Mouse (Mus musculus): ENCODE results near the gene Iars2. TPM values are rescaled to one million over a fixed set of nuclear protein-coding genes. Genes with fewer than 3 reads are reported as not detected.

Iars2 gene
- total and polyA plus RNA-seq, 3 experiments = 37.2 to 47.2 (median 41.9) TPM

GRCm38 (mm10) chr1:185307645-185308044 lies 21.6 kb downstream of the Iars2 start:
- no peaks in the 10 kb centered on the region for H3K27me3 ChIP-seq (replicated peaks)
- peaks cover 6% of the 10 kb centered on the region for H3K9me3 ChIP-seq (replicated peaks; ENCODE audit: low read length)
- peaks cover 25 to 55% of the 10 kb centered on the region in 2 experiments for H3K36me3 ChIP-seq (replicated peaks in 1 of 2; ENCODE audit: control insufficient read depth in 1 of 2, insufficient read depth in 1 of 2, low read length in 1 of 2)
- TF ChIP-seq USF2 (conservative IDR thresholded peaks at IDR 0.05; ENCODE audit: low read depth, low read length) (no peak), CHD2 (IDR thresholded peaks at IDR 0.05; ENCODE audit: low read length) (no peak), POLR2AphosphoS2 (IDR thresholded peaks at IDR 0.05; ENCODE audit: low read depth, low read length) (no peak), NELFE (IDR thresholded peaks at IDR 0.05; ENCODE audit: low read depth, low read length) (no peak), ZKSCAN1 (IDR thresholded peaks at IDR 0.05; ENCODE audit: borderline replicate concordance, low read depth, low read length) (no peak), GABPA (IDR thresholded peaks at IDR 0.05; ENCODE audit: insufficient replicate concordance, low read depth, low read length) (no peak), IRF4 (IDR thresholded peaks at IDR 0.05; ENCODE audit: low read depth, low read length) (no peak), TBP (conservative IDR thresholded peaks at IDR 0.05; ENCODE audit: low read depth, low read length) (no peak), MXI1 (IDR thresholded peaks at IDR 0.05; ENCODE audit: low read depth, low read length) (no peak), E2F4 (IDR thresholded peaks at IDR 0.05; ENCODE audit: insufficient replicate concordance, low read depth, low read length) (no peak), ZMIZ1 (IDR thresholded peaks at IDR 0.05; ENCODE audit: low read depth, low read length) (no peak), ZNF384 (IDR thresholded peaks at IDR 0.05; ENCODE audit: low read depth, low read length) (no peak), USF1 (IDR thresholded peaks at IDR 0.05; ENCODE audit: low read depth, low read length) (no peak), RAD21 (IDR thresholded peaks at IDR 0.05; ENCODE audit: low read depth, low read length) (no peak)
- dilution Hi-C loops (cut with MboI; ENCODE audit: extremely low pct_ligation_motif_present, extremely low pct_unique_long_range_greater_than_20kb, low sequenced_read_pairs) (no loop called here), in situ Hi-C loops (cut with MboI; ENCODE audit: low pct_ligation_motif_present, low pct_unique_long_range_greater_than_20kb, low sequenced_read_pairs) (no loop called here)
- H3K4me2 ChIP-seq (ENCODE audit: insufficient read depth, low read depth, poor library complexity, severe bottlenecking) = no peak overlapping the region
- no peak overlapping the region for H3K27ac ChIP-seq (ENCODE audit: insufficient read depth, low read depth)
- DNase-seq (ENCODE audit: extremely low read depth) = no peak
- peaks cover 0 to 4% of the 10 kb centered on the region in 2 experiments; a peak in 1 of 4 replicates for H3K4me1 ChIP-seq (ENCODE audit: control insufficient read depth in 1 of 2, insufficient read depth in 2 of 2)
- no peak overlapping the region for H3K9ac ChIP-seq (ENCODE audit: insufficient read depth, low read depth)
- H3K79me2 ChIP-seq (replicated peaks; ENCODE audit: control insufficient read depth, extremely low read depth, insufficient read depth, poor library complexity, severe bottlenecking) = no peaks in the 10 kb centered on the region
- no peak overlapping the region for H3K4me3 ChIP-seq (replicated peaks in 1 of 3; ENCODE audit: low read depth in 2 of 3, low read length in 2 of 3, poor library complexity in 1 of 3)

DNA sequence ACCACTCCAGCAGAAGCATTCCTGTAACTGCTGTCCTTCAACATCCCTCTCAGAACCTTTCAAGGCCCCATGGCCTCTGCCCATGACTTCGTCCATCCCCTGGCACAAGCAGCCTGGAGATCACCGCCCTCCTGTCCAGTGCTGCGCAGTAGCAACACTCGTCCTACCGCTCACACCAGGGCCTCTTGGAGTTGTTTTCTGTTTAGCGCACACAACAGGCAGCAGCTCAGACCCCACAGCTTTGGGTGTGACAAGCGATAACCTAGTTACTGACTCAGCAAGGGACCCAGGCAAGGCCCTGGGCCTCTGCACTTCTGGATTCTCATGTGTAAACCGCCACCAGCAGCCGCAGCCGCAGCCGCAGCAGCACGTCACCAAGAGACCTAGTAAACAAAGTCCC lies 22.4 kb downstream of the Iars2 start:
- TF ChIP-seq MEF2A (IDR thresholded peaks at IDR 0.05; ENCODE audit: borderline replicate concordance, low read depth, low read length) = no peak
- no peak for TF ChIP-seq TBP (conservative IDR thresholded peaks at IDR 0.05; ENCODE audit: low read depth, low read length)
- no peak for TF ChIP-seq JUND (conservative IDR thresholded peaks at IDR 0.05; ENCODE audit: low read depth, low read length)
- no peak for TF ChIP-seq USF1 (IDR thresholded peaks at IDR 0.05; ENCODE audit: low read depth, low read length)
- no peak for TF ChIP-seq UBTF (IDR thresholded peaks at IDR 0.05; ENCODE audit: low read depth, low read length)
- no peak for TF ChIP-seq MYC (IDR thresholded peaks at IDR 0.05; ENCODE audit: low read depth, low read length)
- TF ChIP-seq ELF1 (IDR thresholded peaks at IDR 0.05; ENCODE audit: low read depth, low read length) = no peak
- TF ChIP-seq MAZ (IDR thresholded peaks at IDR 0.05; ENCODE audit: low read depth, low read length) = no peak
- no peak for TF ChIP-seq ETS1 (conservative IDR thresholded peaks at IDR 0.05; ENCODE audit: low read depth, low read length)
- TF ChIP-seq POLR2AphosphoS2 (IDR thresholded peaks at IDR 0.05; ENCODE audit: low read depth, low read length) = no peak
- TF ChIP-seq MAX (IDR thresholded peaks at IDR 0.05; ENCODE audit: low read length) = no peak
- TF ChIP-seq MAFK (IDR thresholded peaks at IDR 0.05; ENCODE audit: insufficient replicate concordance, low read length) = no peak
- no peak for TF ChIP-seq RAD21 (IDR thresholded peaks at IDR 0.05; ENCODE audit: low read depth, low read length)
- no peak for TF ChIP-seq GABPA (IDR thresholded peaks at IDR 0.05; ENCODE audit: insufficient replicate concordance, low read depth, low read length)
- no peak for TF ChIP-seq USF2 (conservative IDR thresholded peaks at IDR 0.05; ENCODE audit: low read depth, low read length)
- TF ChIP-seq EP300 (IDR thresholded peaks at IDR 0.05; ENCODE audit: low read length) = no peak
- TF ChIP-seq ZC3H11A (IDR thresholded peaks at IDR 0.05; ENCODE audit: low read depth, low read length) = no peak
- no peak for TF ChIP-seq CTCF (conservative IDR thresholded peaks at IDR 0.05 in 1 of 2, IDR thresholded peaks at IDR 0.05 in 1 of 2; ENCODE audit: low read depth in 2 of 2, low read length in 2 of 2)
- TF ChIP-seq E2F4 (IDR thresholded peaks at IDR 0.05; ENCODE audit: insufficient replicate concordance, low read depth, low read length) = no peak
- Histone ChIP-seq H3K9me3 (replicated peaks; ENCODE audit: low read length) (peaks cover 6% of the 10 kb centered on the region), H3K27me3 (replicated peaks) (no peaks in the 10 kb centered on the region), H3K4me1 (ENCODE audit: control insufficient read depth in 1 of 2, insufficient read depth in 2 of 2) (peaks cover 0 to 4% of the 10 kb centered on the region in 2 experiments; a peak in 1 of 4 replicates), H3K79me2 (replicated peaks; ENCODE audit: control insufficient read depth, extremely low read depth, insufficient read depth, poor library complexity, severe bottlenecking) (no peaks in the 10 kb centered on the region), H3K9ac (ENCODE audit: insufficient read depth, low read depth) (no peak overlapping the region), H3K4me2 (ENCODE audit: insufficient read depth, low read depth, poor library complexity, severe bottlenecking) (no peak overlapping the region), H3K27ac (ENCODE audit: insufficient read depth, low read depth) (no peak overlapping the region), H3K36me3 (replicated peaks in 1 of 2; ENCODE audit: control insufficient read depth in 1 of 2, insufficient read depth in 1 of 2, low read length in 1 of 2) (peaks cover 24 to 56% of the 10 kb centered on the region in 2 experiments), H3K4me3 (replicated peaks in 1 of 3; ENCODE audit: low read depth in 2 of 3, low read length in 2 of 3, poor library complexity in 1 of 3) (no peak overlapping the region)
- dilution Hi-C loops (cut with MboI; ENCODE audit: extremely low pct_ligation_motif_present, extremely low pct_unique_long_range_greater_than_20kb, low sequenced_read_pairs) = no loop called here
- DNase-seq (ENCODE audit: extremely low read depth) = no peak
- in situ Hi-C loops (cut with MboI; ENCODE audit: low pct_ligation_motif_present, low pct_unique_long_range_greater_than_20kb, low sequenced_read_pairs) = no loop called here

Data from CH12.LX (cell line).